Mouse (Mus musculus) midbrain, embryonic 15.5 days (tissue): Measurements from ENCODE around the gene Grpel1. TPM values are rescaled to one million over a fixed set of nuclear protein-coding genes. Genes with fewer than 3 reads are reported as not detected.
A peak's percentile ranks its signal among the peaks of the same experiment; 100 is the strongest.

Source experiments
- ATAC-seq: fragments of 200-750 bp; cut with Nextera tagmentation; replicated peaks from 2 replicates; pipeline ENCODE4 v1.8.0; 2017; ENCODE audit warnings: moderate TSS enrichment
- H3K27ac ChIP-seq: fragments of 300-500 bp; sonication (generic); 2 replicates; pipeline ENCODE4 v1.5.1; 2015; ENCODE audit warnings: mild to moderate bottlenecking, inconsistent platforms
- H3K27me3 ChIP-seq: fragments of 300-500 bp; sonication (generic); replicated peaks from 2 replicates; pipeline ENCODE4 v1.6.1; 2015; ENCODE audit warnings: inconsistent platforms
- H3K36me3 ChIP-seq: fragments of 300-500 bp; sonication (generic); replicated peaks from 2 replicates; pipeline ENCODE4 v1.6.1; 2015; ENCODE audit warnings: inconsistent platforms
- H3K4me1 ChIP-seq: fragments of 300-500 bp; sonication (generic); 2 replicates; pipeline ENCODE4 v1.6.1; 2015; ENCODE audit warnings: inconsistent platforms
- H3K4me2 ChIP-seq: fragments of 300-500 bp; sonication (generic); 2 replicates; pipeline ENCODE4 v1.6.1; 2015; ENCODE audit warnings: inconsistent platforms, mild to moderate bottlenecking, moderate library complexity
- H3K4me3 ChIP-seq: fragments of 300-500 bp; sonication (generic); 2 replicates; pipeline ENCODE4 v1.5.1; 2015; ENCODE audit warnings: mild to moderate bottlenecking, inconsistent platforms
- H3K9ac ChIP-seq: fragments of 300-500 bp; sonication (generic); 2 replicates; pipeline ENCODE4 v1.6.1; 2015; ENCODE audit warnings: mild to moderate bottlenecking, inconsistent platforms
- H3K9me3 ChIP-seq: fragments of 300-500 bp; sonication (generic); 2 replicates; pipeline ENCODE4 v1.6.1; 2016; ENCODE audit warnings: inconsistent platforms
- WGBS: fragments of 180-500 bp; shearing (Covaris S2); methylation state at CpG from one replicate; pipeline ENCODE4 v1.1.7; 2015; ENCODE audit warnings: mixed read lengths; 5-methylcytosine and 5-hydroxymethylcytosine counted together
- polyA plus RNA-seq: library from polyadenylated mRNA; unstranded; fragments of >200 nt; fragmentation: Nextera tagmentation; extraction: Ambion mirVana; gene quantifications from 2 replicates; pipeline ENCODE4 v1.2.1, GENCODE M21; 2015

Grpel1 gene
- polyA plus RNA-seq, 1 experiment from 2014 or later: 41.0 TPM

DNA sequence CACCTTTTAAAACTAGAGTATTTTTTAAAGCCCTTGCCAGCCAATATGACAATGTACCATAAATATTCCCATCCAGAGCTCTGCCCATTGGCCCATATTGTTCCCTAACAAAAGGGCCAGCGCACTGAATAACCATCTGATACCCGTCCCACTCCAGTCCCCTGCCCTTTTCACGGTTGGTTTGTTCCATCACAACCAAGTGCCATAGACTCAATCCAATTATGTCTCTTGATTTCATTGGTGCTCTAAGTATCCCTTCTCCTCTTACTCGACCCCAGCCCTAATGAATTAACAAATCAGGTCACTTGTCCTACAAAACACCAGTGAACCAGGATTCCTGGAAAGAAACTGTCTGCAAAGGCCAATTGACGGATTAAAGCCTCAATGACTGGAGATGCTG is 1.4 kb upstream of the Grpel1 start:
- Histone ChIP-seq H3K4me1 (peaks cover 23% of the 10 kb centered on the region), H3K27ac (no peak overlapping the region), H3K27me3 (no peaks in the 10 kb centered on the region), H3K9ac (no peak overlapping the region), H3K4me3 (no peak overlapping the region), H3K36me3 (no peaks in the 10 kb centered on the region), H3K4me2 (no peak overlapping the region), H3K9me3 (no peaks in the 10 kb centered on the region)
- no peak for ATAC-seq
- 11% methylated on average over 5 of the region's 5 CpGs for WGBS

DNA sequence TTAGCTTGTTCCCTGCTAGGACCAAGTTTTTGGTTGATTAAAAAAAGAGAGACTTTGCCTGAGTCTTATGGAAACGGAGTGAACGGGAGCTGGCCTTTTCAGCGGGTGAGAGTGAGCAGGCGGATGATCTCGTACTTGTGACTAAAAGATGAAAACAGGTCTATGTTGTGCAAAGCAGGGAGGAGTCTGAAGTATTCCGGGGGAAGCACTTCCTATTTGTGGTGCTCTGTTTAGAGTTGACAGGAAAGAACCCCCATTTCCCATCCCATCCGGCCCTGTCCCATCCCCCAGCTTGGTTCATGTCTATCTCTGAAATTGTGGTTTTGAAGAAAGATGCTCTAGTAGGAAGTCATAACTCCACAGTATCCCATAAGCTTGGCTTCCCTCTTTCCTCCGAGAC is 1.1 kb downstream of the Grpel1 start:
- Histone ChIP-seq H3K4me2 (peak overlapping the region; percentile 97), H3K9me3 (no peaks in the 10 kb centered on the region), H3K4me1 (peaks cover 23% of the 10 kb centered on the region), H3K9ac (peak overlapping the region; percentile 80; the same call in 1 of the 2 replicates), H3K36me3 (peaks cover 15% of the 10 kb centered on the region), H3K27ac (no peak overlapping the region), H3K4me3 (peak overlapping the region; percentile 68), H3K27me3 (no peaks in the 10 kb centered on the region)
- WGBS: 31% methylated on average over 8 of the region's 8 CpGs
- no peak for ATAC-seq

DNA sequence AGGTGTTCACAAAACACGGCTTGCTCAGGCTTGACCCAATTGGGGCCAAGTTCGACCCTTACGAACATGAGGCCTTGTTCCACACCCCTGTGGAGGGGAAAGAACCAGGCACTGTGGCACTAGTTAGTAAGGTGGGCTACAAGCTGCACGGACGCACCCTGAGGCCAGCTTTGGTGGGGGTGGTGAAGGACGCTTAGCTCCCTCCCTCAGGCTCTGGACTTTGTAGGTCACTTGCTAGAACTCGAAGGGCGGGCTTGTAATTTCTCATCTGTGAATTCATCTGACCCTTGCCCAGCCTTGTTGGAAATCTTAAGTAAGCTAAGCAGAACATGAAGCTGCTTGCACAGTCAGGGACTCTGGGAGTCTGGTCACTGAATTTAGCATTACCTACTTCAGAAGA is 6.4 kb downstream of the Grpel1 start:
- H3K9ac ChIP-seq: no peak overlapping the region
- no peaks in the 10 kb centered on the region for H3K27me3 ChIP-seq
- H3K27ac ChIP-seq: no peak overlapping the region
- no peak overlapping the region for H3K4me3 ChIP-seq
- peaks cover 36% of the 10 kb centered on the region for H3K36me3 ChIP-seq
- 95% methylated on average over 8 of the region's 8 CpGs for WGBS
- H3K4me1 ChIP-seq: peaks cover 6% of the 10 kb centered on the region
- H3K4me2 ChIP-seq: no peak overlapping the region
- no peak for ATAC-seq
- no peaks in the 10 kb centered on the region for H3K9me3 ChIP-seq

DNA sequence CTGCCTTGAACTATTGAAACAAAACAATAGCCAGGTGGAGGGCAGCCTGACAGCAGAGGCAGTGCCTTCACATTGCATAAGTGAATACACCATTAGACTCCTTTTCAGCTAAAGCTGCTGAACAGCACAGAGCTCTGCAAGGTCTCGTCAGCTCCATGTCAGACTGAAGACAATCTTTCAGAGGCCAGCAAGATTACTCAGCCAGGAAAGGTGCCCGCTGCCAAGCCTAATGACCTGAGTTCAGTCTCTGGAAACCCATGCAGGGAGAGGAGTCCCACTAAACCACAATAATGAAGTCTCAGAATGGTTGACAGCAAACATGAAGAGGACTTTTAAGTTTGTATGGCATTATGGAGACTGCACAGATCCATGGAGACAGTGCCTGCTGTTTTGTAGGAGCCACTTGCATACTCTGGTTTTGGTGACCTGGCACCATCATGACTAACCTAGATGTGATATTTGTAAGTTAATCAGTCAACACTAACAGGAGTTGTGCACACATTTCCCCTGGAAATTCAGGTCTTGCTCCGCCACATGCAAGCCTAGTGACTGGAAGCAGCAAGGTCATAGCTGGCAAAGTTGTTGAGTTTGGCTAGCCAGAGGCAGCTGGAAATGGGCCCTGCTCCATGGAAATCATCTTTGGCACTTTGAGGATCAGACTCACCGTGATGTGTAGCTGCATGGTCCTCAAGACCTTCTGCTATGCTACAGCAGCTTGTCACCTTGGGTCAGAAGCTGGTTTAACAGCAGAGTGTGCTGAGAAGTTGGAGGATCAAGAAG is 8.3 kb downstream of the Grpel1 start:
- WGBS: 91% methylated on average over 4 of the region's 4 CpGs
- peaks cover 37% of the 10 kb centered on the region for H3K36me3 ChIP-seq
- H3K4me2 ChIP-seq: no peak overlapping the region
- no peaks in the 10 kb centered on the region for H3K9me3 ChIP-seq
- no peak overlapping the region for H3K27ac ChIP-seq
- no peak overlapping the region for H3K9ac ChIP-seq
- no peak for ATAC-seq
- H3K27me3 ChIP-seq: no peaks in the 10 kb centered on the region
- H3K4me1 ChIP-seq: no peaks in the 10 kb centered on the region
- H3K4me3 ChIP-seq: no peak overlapping the region

DNA sequence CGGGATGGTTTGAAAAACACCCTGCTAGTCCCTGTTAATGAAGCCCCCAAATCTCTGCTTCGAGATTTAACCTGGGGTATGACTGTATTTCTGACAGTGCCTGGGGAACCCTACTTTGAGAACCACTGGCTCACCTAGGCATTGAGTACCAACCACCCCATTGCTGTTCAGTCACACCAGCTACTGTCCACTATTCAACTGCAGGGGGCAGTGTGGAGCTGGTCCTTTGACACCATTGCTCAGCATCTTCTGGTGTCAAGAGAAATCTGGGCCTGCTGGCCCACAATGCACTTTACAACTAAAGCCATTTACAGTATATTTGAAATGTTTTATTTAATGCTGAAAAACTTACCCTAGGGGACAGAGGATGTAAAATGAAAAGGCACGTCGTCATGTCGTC is 9.5 kb downstream of the Grpel1 start:
- H3K4me1 ChIP-seq: no peaks in the 10 kb centered on the region
- H3K4me2 ChIP-seq: no peak overlapping the region
- no peak overlapping the region for H3K4me3 ChIP-seq
- WGBS: 84% methylated on average over 5 of the region's 5 CpGs
- ATAC-seq: no peak
- no peaks in the 10 kb centered on the region for H3K9me3 ChIP-seq
- no peak overlapping the region for H3K27ac ChIP-seq
- H3K27me3 ChIP-seq: no peaks in the 10 kb centered on the region
- H3K9ac ChIP-seq: no peak overlapping the region
- H3K36me3 ChIP-seq: peaks cover 37% of the 10 kb centered on the region

DNA sequence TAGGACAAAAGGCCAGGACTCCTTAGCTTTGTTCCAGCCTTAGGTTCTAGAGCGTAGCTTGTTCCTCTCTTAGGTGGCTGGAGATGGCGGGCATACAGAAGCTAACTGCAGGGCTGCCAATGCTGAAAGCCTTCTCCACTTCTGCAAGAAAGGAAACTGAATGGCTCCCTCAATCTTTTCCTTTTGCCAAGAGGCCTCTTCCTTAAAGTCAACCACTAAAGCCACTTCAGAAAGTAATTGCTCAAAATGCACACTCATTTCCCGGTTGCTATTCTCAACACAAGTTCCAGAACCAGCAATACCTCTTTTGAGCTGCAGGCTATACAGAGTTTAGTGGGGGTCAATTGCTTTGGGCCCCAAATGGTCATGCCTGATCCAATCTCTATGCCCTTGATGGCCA is 12.7 kb downstream of the Grpel1 start:
- ATAC-seq: no peak
- WGBS: 83% methylated on average over 3 of the region's 3 CpGs

DNA sequence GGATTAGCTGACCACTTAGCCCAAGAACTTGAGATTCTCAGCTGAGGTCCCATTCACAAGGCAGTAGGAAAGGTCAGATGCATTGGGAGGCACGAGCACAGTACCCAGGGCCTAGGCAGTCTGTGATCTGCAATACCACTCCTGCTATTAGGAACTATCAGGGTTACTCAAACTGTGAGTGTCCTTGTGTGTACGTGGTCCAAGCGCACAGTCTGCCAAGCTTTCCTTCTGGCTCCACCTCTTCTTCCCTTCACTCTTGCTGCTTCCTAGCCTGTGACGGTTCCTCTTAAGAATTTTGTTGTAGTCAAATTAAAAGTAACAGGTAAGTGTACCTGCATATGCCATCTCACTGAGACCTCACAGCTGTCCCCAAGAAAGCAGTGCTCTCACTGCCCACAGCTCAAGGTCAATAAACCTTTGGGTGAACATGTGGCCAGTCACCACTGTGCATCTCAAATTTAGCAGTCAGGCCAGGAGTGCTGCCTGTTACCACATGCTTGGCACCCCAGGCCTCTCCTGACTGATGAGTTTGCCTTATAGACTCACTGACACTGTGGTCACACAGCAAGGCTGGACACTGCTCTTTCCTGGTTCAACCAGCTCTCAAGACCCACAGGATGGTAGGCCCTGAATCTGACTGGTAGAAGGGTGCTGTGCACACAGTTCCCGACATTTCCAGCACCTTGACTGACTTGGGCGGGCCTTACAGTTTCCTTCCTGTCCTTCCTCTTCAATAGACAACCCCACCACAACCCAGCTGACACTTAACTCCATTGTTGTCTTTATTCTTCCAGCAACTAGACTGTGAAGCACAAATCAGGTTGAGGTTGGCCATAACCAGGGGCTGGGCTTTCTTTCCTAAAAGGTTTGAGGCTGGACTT is 14.0 kb downstream of the Grpel1 start:
- ATAC-seq: no peak
- no peak overlapping the region for H3K9ac ChIP-seq

More for the DNA sequence above, 12.7 kb downstream of the Grpel1 start:
- no peak overlapping the region for H3K4me2 ChIP-seq
- no peak overlapping the region for H3K27ac ChIP-seq
- peaks cover 12% of the 10 kb centered on the region for H3K36me3 ChIP-seq
- no peaks in the 10 kb centered on the region for H3K27me3 ChIP-seq
- no peak overlapping the region for H3K4me3 ChIP-seq
- H3K9me3 ChIP-seq: no peaks in the 10 kb centered on the region
- peaks cover 22% of the 10 kb centered on the region for H3K4me1 ChIP-seq
- no peak overlapping the region for H3K9ac ChIP-seq

DNA sequence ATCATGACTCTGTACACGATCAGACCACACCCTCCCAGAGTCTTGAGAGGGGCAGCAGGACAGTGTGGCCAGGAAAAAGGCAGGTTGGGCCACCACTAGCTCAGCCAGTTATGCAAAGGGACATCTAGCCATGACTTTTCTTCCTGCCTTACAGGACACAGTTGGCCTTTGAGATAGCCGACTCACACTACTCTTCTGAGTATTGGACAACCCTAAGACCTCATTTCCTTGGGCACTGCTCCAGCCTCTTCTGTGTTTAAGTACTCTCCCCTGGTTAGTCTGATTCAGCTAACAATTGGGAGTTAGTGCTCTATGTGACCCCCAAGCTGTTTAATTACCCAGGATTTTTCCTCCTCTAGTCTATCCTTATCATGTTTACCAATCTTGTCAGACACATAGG is 14.9 kb downstream of the Grpel1 start:
- H3K4me3 ChIP-seq: no peak overlapping the region
- no peak for ATAC-seq
- peaks cover 32% of the 10 kb centered on the region for H3K4me1 ChIP-seq
- no peak overlapping the region for H3K27ac ChIP-seq
- WGBS: 64% methylated on average over 2 of the region's 2 CpGs
- no peak overlapping the region for H3K4me2 ChIP-seq
- H3K27me3 ChIP-seq: no peaks in the 10 kb centered on the region
- no peaks in the 10 kb centered on the region for H3K9me3 ChIP-seq
- no peak overlapping the region for H3K9ac ChIP-seq
- 0 out of 2 replicates have a peak, but pooled peaks cover 3% of the 10 kb centered on the region for H3K36me3 ChIP-seq

More for the DNA sequence above, 14.0 kb downstream of the Grpel1 start:
- H3K9me3 ChIP-seq: no peaks in the 10 kb centered on the region
- H3K4me2 ChIP-seq: no peak overlapping the region
- 92% methylated on average over 6 of the region's 6 CpGs for WGBS
- H3K36me3 ChIP-seq: 0 out of 2 replicates have a peak, but pooled peaks cover 3% of the 10 kb centered on the region
- H3K27ac ChIP-seq: no peak overlapping the region
- H3K4me3 ChIP-seq: no peak overlapping the region
- no peaks in the 10 kb centered on the region for H3K27me3 ChIP-seq
- peaks cover 30% of the 10 kb centered on the region for H3K4me1 ChIP-seq

DNA sequence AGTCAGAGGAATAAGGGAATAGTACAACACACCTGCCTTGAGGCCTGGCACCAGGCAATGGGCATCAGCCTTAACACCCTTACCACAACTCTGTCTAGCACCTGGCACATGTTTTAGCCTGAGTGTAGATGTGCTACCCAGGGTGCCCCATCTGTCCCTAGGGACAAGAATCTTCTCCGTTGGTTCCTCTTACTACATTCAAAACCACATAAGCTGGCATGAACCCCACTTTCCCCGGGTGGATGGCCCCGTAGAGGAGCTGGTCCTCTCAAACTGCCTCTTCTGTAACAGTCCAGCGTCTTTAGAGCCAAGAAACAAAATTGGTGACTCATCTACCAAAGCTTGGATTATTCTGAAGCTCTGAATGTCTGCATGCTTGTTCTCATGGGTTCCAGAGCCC is 15.6 kb downstream of the Grpel1 start:
- Histone ChIP-seq H3K27ac (no peak overlapping the region), H3K9me3 (no peaks in the 10 kb centered on the region), H3K4me1 (peaks cover 38% of the 10 kb centered on the region), H3K4me2 (no peak overlapping the region), H3K9ac (no peak overlapping the region), H3K27me3 (no peaks in the 10 kb centered on the region), H3K36me3 (0 out of 2 replicates have a peak, but pooled peaks cover 3% of the 10 kb centered on the region), H3K4me3 (no peak overlapping the region)
- WGBS: 92% methylated on average over 4 of the region's 4 CpGs
- no peak for ATAC-seq

DNA sequence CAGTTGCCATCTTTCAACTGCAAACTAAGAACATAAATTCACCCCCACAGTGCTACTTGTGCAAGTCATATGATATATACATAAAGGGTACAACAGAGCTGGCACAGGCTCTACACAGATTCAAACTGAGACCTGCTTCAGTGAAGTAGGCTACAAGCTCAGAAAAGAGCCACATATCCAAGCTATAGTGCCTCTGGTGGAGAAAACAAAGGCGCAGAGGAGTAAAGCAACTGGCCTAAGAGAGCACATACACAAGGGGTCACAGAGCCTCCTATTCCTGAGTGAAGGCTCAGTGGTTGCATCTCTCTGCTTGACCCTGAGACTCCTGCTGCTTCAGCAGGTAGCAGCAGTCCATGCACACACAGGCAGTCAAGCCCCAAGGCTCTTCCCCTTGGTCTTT is 16.3 kb downstream of the Grpel1 start:
- Histone ChIP-seq H3K9ac (no peak overlapping the region), H3K4me3 (no peak overlapping the region), H3K9me3 (no peaks in the 10 kb centered on the region), H3K27me3 (no peaks in the 10 kb centered on the region), H3K27ac (no peak overlapping the region), H3K36me3 (0 out of 2 replicates have a peak, but pooled peaks cover 2% of the 10 kb centered on the region), H3K4me1 (peaks cover 42% of the 10 kb centered on the region), H3K4me2 (no peak overlapping the region)
- ATAC-seq: no peak
- 77% methylated on average over 1 of the region's 1 CpGs for WGBS

DNA sequence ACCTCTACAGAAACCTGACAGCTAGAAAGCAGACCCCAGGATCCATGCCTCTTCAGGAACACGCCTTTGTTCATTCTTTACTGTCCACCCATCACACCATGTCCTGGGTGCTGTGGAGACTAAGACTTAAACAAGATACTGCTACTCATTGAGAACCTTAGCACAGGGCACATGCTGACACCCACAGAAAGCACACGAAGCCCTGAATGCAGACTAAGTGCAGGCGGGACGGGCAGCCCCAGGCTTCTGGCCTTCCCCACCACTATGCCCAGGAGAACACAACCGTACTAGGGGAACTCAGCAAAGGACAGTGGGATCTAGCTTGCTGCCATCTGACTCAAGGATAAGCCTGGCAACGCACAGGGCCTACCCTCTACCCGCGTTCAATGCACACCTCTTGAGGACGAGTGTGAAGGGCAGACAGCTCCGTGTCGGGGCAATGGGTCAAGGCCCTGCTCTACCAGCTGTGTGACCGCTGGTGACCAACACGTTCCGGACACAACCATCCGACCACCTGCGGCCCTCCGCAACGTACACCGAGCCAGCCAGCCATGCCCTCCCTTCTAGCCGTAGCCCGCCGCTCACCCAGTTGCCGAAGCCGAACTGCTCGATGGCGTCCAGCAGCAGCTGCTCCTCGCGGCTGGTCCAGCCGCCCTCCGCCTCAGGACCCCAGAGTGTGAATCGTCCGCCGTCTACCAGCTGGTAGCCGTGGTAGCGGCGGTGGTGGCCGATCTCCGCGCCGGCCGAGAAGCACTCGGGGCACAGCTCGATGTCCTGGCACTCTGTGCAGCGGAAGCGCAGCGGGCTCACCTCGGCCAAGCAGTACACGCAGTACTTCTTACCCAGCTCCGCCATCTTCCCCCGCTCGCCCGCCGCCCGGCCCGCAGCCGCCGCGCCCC is 18.7 kb downstream of the Grpel1 start:
- H3K4me1 ChIP-seq: peaks cover 42% of the 10 kb centered on the region
- H3K9me3 ChIP-seq: no peaks in the 10 kb centered on the region
- peak overlapping the region; percentile 70 for H3K4me2 ChIP-seq
- H3K27me3 ChIP-seq: no peaks in the 10 kb centered on the region
- peak overlapping the region; percentile 95 for H3K4me3 ChIP-seq
- H3K36me3 ChIP-seq: no peaks in the 10 kb centered on the region
- H3K9ac ChIP-seq: peak overlapping the region; percentile 94
- peak overlapping the region; percentile 84 for H3K27ac ChIP-seq
- peak; percentile 68 for ATAC-seq
- WGBS: 1% methylated on average over 53 of the region's 58 CpGs
